Mouse (Mus musculus): ENCODE results near the gene Paqr9. TPM values are rescaled to one million over a fixed set of nuclear protein-coding genes. Genes with fewer than 3 reads are reported as not detected.

Gene Paqr9
- total and polyA plus RNA-seq, 3 experiments = not detected

DNA sequence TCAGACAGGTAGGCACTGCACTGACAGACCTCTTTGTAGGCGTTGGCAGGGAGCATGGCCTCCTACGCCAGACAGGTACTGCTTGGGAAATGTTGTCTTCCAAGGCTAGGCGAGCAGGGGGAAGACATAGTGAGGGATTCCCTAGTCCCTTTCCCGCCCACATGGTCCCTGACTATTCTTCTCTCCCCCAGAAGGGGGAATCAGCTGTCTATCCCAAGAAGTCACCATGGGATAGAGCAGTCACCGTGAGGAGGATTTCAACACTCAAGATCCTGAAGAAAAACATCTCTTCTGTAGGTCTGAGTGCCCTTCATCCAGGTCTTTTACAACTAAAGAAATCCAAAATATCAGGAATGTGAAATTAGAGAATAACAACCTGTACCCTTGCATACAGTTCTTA, 47.7 kb downstream of the Paqr9 start:
- H3K4me2 ChIP-seq (ENCODE audit: insufficient read depth, low read depth, poor library complexity, severe bottlenecking) = no peak overlapping the region
- no peaks in the 10 kb centered on the region for H3K79me2 ChIP-seq (replicated peaks; ENCODE audit: control insufficient read depth, extremely low read depth, insufficient read depth, poor library complexity, severe bottlenecking)
- no peaks in the 10 kb centered on the region for H3K9me3 ChIP-seq (replicated peaks; ENCODE audit: low read length)
- no peaks in the 10 kb centered on the region for H3K36me3 ChIP-seq (replicated peaks in 1 of 2; ENCODE audit: control insufficient read depth in 1 of 2, insufficient read depth in 1 of 2, low read length in 1 of 2)
- no peak for DNase-seq (ENCODE audit: extremely low read depth)
- TF ChIP-seq ZMIZ1 (IDR thresholded peaks at IDR 0.05; ENCODE audit: low read depth, low read length) (no peak), CTCF (conservative IDR thresholded peaks at IDR 0.05 in 1 of 2, IDR thresholded peaks at IDR 0.05 in 1 of 2; ENCODE audit: low read depth in 2 of 2, low read length in 2 of 2) (no peak), MAFK (IDR thresholded peaks at IDR 0.05; ENCODE audit: insufficient replicate concordance, low read length) (no peak), GABPA (IDR thresholded peaks at IDR 0.05; ENCODE audit: insufficient replicate concordance, low read depth, low read length) (no peak), MXI1 (IDR thresholded peaks at IDR 0.05; ENCODE audit: low read depth, low read length) (no peak), HCFC1 (IDR thresholded peaks at IDR 0.05; ENCODE audit: low read depth, low read length) (no peak), SIN3A (IDR thresholded peaks at IDR 0.05; ENCODE audit: low read length) (no peak), USF2 (conservative IDR thresholded peaks at IDR 0.05; ENCODE audit: low read depth, low read length) (no peak), MYC (IDR thresholded peaks at IDR 0.05; ENCODE audit: low read depth, low read length) (no peak), ZC3H11A (IDR thresholded peaks at IDR 0.05; ENCODE audit: low read depth, low read length) (no peak), MAZ (IDR thresholded peaks at IDR 0.05; ENCODE audit: low read depth, low read length) (no peak), RAD21 (IDR thresholded peaks at IDR 0.05; ENCODE audit: low read depth, low read length) (no peak), EP300 (IDR thresholded peaks at IDR 0.05; ENCODE audit: low read length) (no peak), PAX5 (IDR thresholded peaks at IDR 0.05; ENCODE audit: low read length) (no peak), CHD1 (IDR thresholded peaks at IDR 0.05; ENCODE audit: low read depth, low read length) (no peak), SMC3 (IDR thresholded peaks at IDR 0.05; ENCODE audit: low read depth, low read length) (no peak), JUND (conservative IDR thresholded peaks at IDR 0.05; ENCODE audit: low read depth, low read length) (no peak), CHD2 (IDR thresholded peaks at IDR 0.05; ENCODE audit: low read length) (no peak), POLR2A (IDR thresholded peaks at IDR 0.05; ENCODE audit: low read depth, low read length) (no peak)
- in situ Hi-C loops (cut with MboI; ENCODE audit: low pct_ligation_motif_present, low pct_unique_long_range_greater_than_20kb, low sequenced_read_pairs) = no loop called here
- H3K27ac ChIP-seq (ENCODE audit: insufficient read depth, low read depth) = no peak overlapping the region
- H3K4me1 ChIP-seq (ENCODE audit: control insufficient read depth in 1 of 2, insufficient read depth in 2 of 2) = peaks cover 3 to 18% of the 10 kb centered on the region in 2 experiments
- dilution Hi-C loops (cut with MboI; ENCODE audit: extremely low pct_ligation_motif_present, extremely low pct_unique_long_range_greater_than_20kb, low sequenced_read_pairs) = no loop called here
- no peaks in the 10 kb centered on the region for H3K27me3 ChIP-seq (replicated peaks)
- H3K4me3 ChIP-seq (replicated peaks in 1 of 3; ENCODE audit: low read depth in 2 of 3, low read length in 2 of 3, poor library complexity in 1 of 3) = no peak overlapping the region
- H3K9ac ChIP-seq (ENCODE audit: insufficient read depth, low read depth) = no peak overlapping the region

DNA sequence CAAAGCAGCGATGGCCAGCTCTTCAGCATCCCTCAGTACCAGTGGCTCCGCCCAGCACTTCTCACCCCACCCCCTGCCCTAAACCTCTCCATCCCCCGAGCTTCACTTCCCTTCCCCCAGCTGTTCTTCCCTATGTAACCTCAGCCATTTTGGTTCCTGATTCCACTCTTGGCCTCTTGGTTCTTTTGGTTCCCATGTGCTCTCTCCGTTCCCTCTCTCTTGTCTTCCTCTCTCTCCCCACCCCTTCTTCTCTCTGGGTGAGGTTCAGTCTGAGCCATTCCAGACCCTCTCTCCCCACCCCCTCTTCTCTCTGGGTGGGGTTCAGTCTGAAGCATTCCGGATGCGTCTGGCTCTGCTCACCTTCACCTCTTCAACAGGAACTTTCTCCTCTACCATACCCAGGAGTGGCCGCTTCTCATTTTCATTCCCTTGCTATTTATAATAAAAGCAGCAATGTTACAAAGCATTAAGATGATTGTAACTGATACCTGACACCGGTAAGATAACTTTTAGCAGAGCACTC, 52.9 kb downstream of the Paqr9 start:
- Histone ChIP-seq H3K4me1 (ENCODE audit: control insufficient read depth in 1 of 2, insufficient read depth in 2 of 2) (peaks cover 0 to 6% of the 10 kb centered on the region in 2 experiments; a peak in 1 of 4 replicates), H3K36me3 (replicated peaks in 1 of 2; ENCODE audit: control insufficient read depth in 1 of 2, insufficient read depth in 1 of 2, low read length in 1 of 2) (no peaks in the 10 kb centered on the region), H3K27ac (ENCODE audit: insufficient read depth, low read depth) (no peak overlapping the region), H3K9ac (ENCODE audit: insufficient read depth, low read depth) (no peak overlapping the region), H3K4me3 (replicated peaks in 1 of 3; ENCODE audit: low read depth in 2 of 3, low read length in 2 of 3, poor library complexity in 1 of 3) (no peak overlapping the region), H3K79me2 (replicated peaks; ENCODE audit: control insufficient read depth, extremely low read depth, insufficient read depth, poor library complexity, severe bottlenecking) (no peaks in the 10 kb centered on the region), H3K27me3 (replicated peaks) (no peaks in the 10 kb centered on the region), H3K4me2 (ENCODE audit: insufficient read depth, low read depth, poor library complexity, severe bottlenecking) (no peak overlapping the region), H3K9me3 (replicated peaks; ENCODE audit: low read length) (no peaks in the 10 kb centered on the region)
- in situ Hi-C loops (cut with MboI; ENCODE audit: low pct_ligation_motif_present, low pct_unique_long_range_greater_than_20kb, low sequenced_read_pairs) = no loop called here
- dilution Hi-C loops (cut with MboI; ENCODE audit: extremely low pct_ligation_motif_present, extremely low pct_unique_long_range_greater_than_20kb, low sequenced_read_pairs) = no loop called here
- no peak for DNase-seq (ENCODE audit: extremely low read depth)
- TF ChIP-seq PAX5 (IDR thresholded peaks at IDR 0.05; ENCODE audit: low read length) = no peak
- TF ChIP-seq EP300 (IDR thresholded peaks at IDR 0.05; ENCODE audit: low read length) = no peak
- TF ChIP-seq RCOR1 (conservative IDR thresholded peaks at IDR 0.05; ENCODE audit: low read depth, low read length) = no peak
